Mouse (Mus musculus): ENCODE data around the gene Olfml3. TPM values are rescaled to one million over a fixed set of nuclear protein-coding genes. Genes with fewer than 3 reads are reported as not detected.

Gene Olfml3
- polyA plus RNA-seq, 1 experiment from 2014 or later, result 18.4 TPM

GRCm38 (mm10) chr3:103733799-103734695 lies 3.8 kb downstream of the Olfml3 start:
- 39% methylated on average over 19 of the region's 19 CpGs for WGBS
- H3K4me3 ChIP-seq (ENCODE audit: low read length), result no peak overlapping the region
- H3K9ac ChIP-seq (ENCODE audit: low read length), result 0 out of 2 replicates have a peak overlapping the region, but pooled peaks have one; percentile 40
- no peaks in the 10 kb centered on the region for H3K27me3 ChIP-seq (ENCODE audit: control insufficient read depth, insufficient read depth, low read length)
- H3K27ac ChIP-seq (ENCODE audit: low read length), result peak overlapping the region; percentile 32; the same call in 1 of the 2 replicates
- ATAC-seq (replicated peaks; ENCODE audit: extremely low read depth, insufficient read depth, low FRiP score), result no peak
- peaks cover 50% of the 10 kb centered on the region for H3K4me1 ChIP-seq (ENCODE audit: control insufficient read depth, insufficient read depth, low read length)
- peaks cover 3% of the 10 kb centered on the region; the same call in 1 of the 2 replicates for H3K9me3 ChIP-seq (replicated peaks; ENCODE audit: control insufficient read depth, low read length)
- no peaks in the 10 kb centered on the region for H3K36me3 ChIP-seq (ENCODE audit: control insufficient read depth, insufficient read depth)
- peak overlapping the region; percentile 43 for H3K4me2 ChIP-seq (ENCODE audit: low read depth, low read length)

GRCm38 (mm10) chr3:103733176-103733575 lies 4.6 kb downstream of the Olfml3 start:
- no peak for ATAC-seq (replicated peaks; ENCODE audit: extremely low read depth, insufficient read depth, low FRiP score)
- 41% methylated on average over 2 of the region's 2 CpGs for WGBS
- no peak overlapping the region for H3K9ac ChIP-seq (ENCODE audit: low read length)
- no peak overlapping the region for H3K27ac ChIP-seq (ENCODE audit: low read length)
- H3K4me1 ChIP-seq (ENCODE audit: control insufficient read depth, insufficient read depth, low read length), result peaks cover 47% of the 10 kb centered on the region
- H3K4me3 ChIP-seq (ENCODE audit: low read length), result no peak overlapping the region
- peaks cover 3% of the 10 kb centered on the region; the same call in 1 of the 2 replicates for H3K9me3 ChIP-seq (replicated peaks; ENCODE audit: control insufficient read depth, low read length)
- H3K36me3 ChIP-seq (ENCODE audit: control insufficient read depth, insufficient read depth), result no peaks in the 10 kb centered on the region
- H3K27me3 ChIP-seq (ENCODE audit: control insufficient read depth, insufficient read depth, low read length), result no peaks in the 10 kb centered on the region
- H3K4me2 ChIP-seq (ENCODE audit: low read depth, low read length), result no peak overlapping the region

- Histone ChIP-seq H3K27me3 (ENCODE audit: control insufficient read depth, insufficient read depth, low read length) (no peaks in the 10 kb centered on the region), H3K27ac (ENCODE audit: low read length) (no peak overlapping the region), H3K4me2 (ENCODE audit: low read depth, low read length) (no peak overlapping the region), H3K9me3 (replicated peaks; ENCODE audit: control insufficient read depth, low read length) (peaks cover 3% of the 10 kb centered on the region; the same call in 1 of the 2 replicates), H3K4me3 (ENCODE audit: low read length) (no peak overlapping the region), H3K36me3 (ENCODE audit: control insufficient read depth, insufficient read depth) (no peaks in the 10 kb centered on the region), H3K4me1 (ENCODE audit: control insufficient read depth, insufficient read depth, low read length) (peaks cover 36% of the 10 kb centered on the region), H3K9ac (ENCODE audit: low read length) (no peak overlapping the region)
- no peak for ATAC-seq (replicated peaks; ENCODE audit: extremely low read depth, insufficient read depth, low FRiP score)
- 92% methylated on average over 3 of the region's 3 CpGs for WGBS
These were observed 5.7 kb downstream of the Olfml3 start for GRCm38 (mm10) chr3:103732116-103732515.

- Histone ChIP-seq H3K4me1 (ENCODE audit: control insufficient read depth, insufficient read depth, low read length) (peaks cover 14% of the 10 kb centered on the region), H3K4me2 (ENCODE audit: low read depth, low read length) (no peak overlapping the region), H3K27ac (ENCODE audit: low read length) (no peak overlapping the region), H3K27me3 (ENCODE audit: control insufficient read depth, insufficient read depth, low read length) (no peaks in the 10 kb centered on the region), H3K9me3 (replicated peaks; ENCODE audit: control insufficient read depth, low read length) (peaks cover 3% of the 10 kb centered on the region; the same call in 1 of the 2 replicates), H3K4me3 (ENCODE audit: low read length) (no peak overlapping the region), H3K36me3 (ENCODE audit: control insufficient read depth, insufficient read depth) (no peaks in the 10 kb centered on the region), H3K9ac (ENCODE audit: low read length) (no peak overlapping the region)
- no peak for ATAC-seq (replicated peaks; ENCODE audit: extremely low read depth, insufficient read depth, low FRiP score)
- WGBS, result 79% methylated on average over 9 of the region's 9 CpGs
These were observed 8.0 kb downstream of the Olfml3 start for GRCm38 (mm10) chr3:103729850-103730249.

GRCm38 (mm10) chr3:103727813-103728326 lies 9.9 kb downstream of the Olfml3 start:
- no peak overlapping the region for H3K27ac ChIP-seq (ENCODE audit: low read length)
- peaks cover 3% of the 10 kb centered on the region; the same call in 1 of the 2 replicates for H3K9me3 ChIP-seq (replicated peaks; ENCODE audit: control insufficient read depth, low read length)
- no peak for ATAC-seq (replicated peaks; ENCODE audit: extremely low read depth, insufficient read depth, low FRiP score)
- no peak overlapping the region for H3K4me2 ChIP-seq (ENCODE audit: low read depth, low read length)
- H3K4me1 ChIP-seq (ENCODE audit: control insufficient read depth, insufficient read depth, low read length), result 0 out of 2 replicates have a peak, but pooled peaks cover 3% of the 10 kb centered on the region
- 20% methylated on average over 2 of the region's 2 CpGs for WGBS
- no peak overlapping the region for H3K9ac ChIP-seq (ENCODE audit: low read length)
- no peak overlapping the region for H3K4me3 ChIP-seq (ENCODE audit: low read length)
- no peaks in the 10 kb centered on the region for H3K36me3 ChIP-seq (ENCODE audit: control insufficient read depth, insufficient read depth)
- no peaks in the 10 kb centered on the region for H3K27me3 ChIP-seq (ENCODE audit: control insufficient read depth, insufficient read depth, low read length)

- no peaks in the 10 kb centered on the region for H3K36me3 ChIP-seq (ENCODE audit: control insufficient read depth, insufficient read depth)
- H3K27ac ChIP-seq (ENCODE audit: low read length), result no peak overlapping the region
- no peak overlapping the region for H3K4me3 ChIP-seq (ENCODE audit: low read length)
- no peak for ATAC-seq (replicated peaks; ENCODE audit: extremely low read depth, insufficient read depth, low FRiP score)
- 0 out of 2 replicates have a peak, but pooled peaks cover 3% of the 10 kb centered on the region for H3K4me1 ChIP-seq (ENCODE audit: control insufficient read depth, insufficient read depth, low read length)
- H3K9ac ChIP-seq (ENCODE audit: low read length), result no peak overlapping the region
- H3K27me3 ChIP-seq (ENCODE audit: control insufficient read depth, insufficient read depth, low read length), result no peaks in the 10 kb centered on the region
- H3K9me3 ChIP-seq (replicated peaks; ENCODE audit: control insufficient read depth, low read length), result no peaks in the 10 kb centered on the region
- 58% methylated on average over 3 of the region's 3 CpGs for WGBS
- H3K4me2 ChIP-seq (ENCODE audit: low read depth, low read length), result no peak overlapping the region
These were observed 11.2 kb downstream of the Olfml3 start for GRCm38 (mm10) chr3:103726642-103727041.

GRCm38 (mm10) chr3:103724137-103724536 lies 13.7 kb downstream of the Olfml3 start:
- ATAC-seq (replicated peaks; ENCODE audit: extremely low read depth, insufficient read depth, low FRiP score), result no peak
- 27% methylated on average over 3 of the region's 3 CpGs for WGBS
- H3K9me3 ChIP-seq (replicated peaks; ENCODE audit: control insufficient read depth, low read length), result 0 out of 2 replicates have a peak, but pooled peaks cover 2% of the 10 kb centered on the region
- no peaks in the 10 kb centered on the region for H3K36me3 ChIP-seq (ENCODE audit: control insufficient read depth, insufficient read depth)
- no peak overlapping the region for H3K27ac ChIP-seq (ENCODE audit: low read length)
- H3K4me3 ChIP-seq (ENCODE audit: low read length), result no peak overlapping the region
- H3K4me2 ChIP-seq (ENCODE audit: low read depth, low read length), result no peak overlapping the region
- no peak overlapping the region for H3K9ac ChIP-seq (ENCODE audit: low read length)
- 0 out of 2 replicates have a peak, but pooled peaks cover 3% of the 10 kb centered on the region for H3K4me1 ChIP-seq (ENCODE audit: control insufficient read depth, insufficient read depth, low read length)
- H3K27me3 ChIP-seq (ENCODE audit: control insufficient read depth, insufficient read depth, low read length), result no peaks in the 10 kb centered on the region

GRCm38 (mm10) chr3:103718728-103719127 lies 19.1 kb downstream of the Olfml3 start:
- 78% methylated on average over 4 of the region's 4 CpGs for WGBS
- H3K9ac ChIP-seq (ENCODE audit: low read length), result no peak overlapping the region

More at GRCm38 (mm10) chr3:103718728-103719127, 19.1 kb downstream of the Olfml3 start:
- peaks cover 4% of the 10 kb centered on the region; the same call in 1 of the 2 replicates for H3K4me1 ChIP-seq (ENCODE audit: control insufficient read depth, insufficient read depth, low read length)
- no peak overlapping the region for H3K4me3 ChIP-seq (ENCODE audit: low read length)
- no peaks in the 10 kb centered on the region for H3K36me3 ChIP-seq (ENCODE audit: control insufficient read depth, insufficient read depth)
- H3K27ac ChIP-seq (ENCODE audit: low read length), result no peak overlapping the region
- H3K27me3 ChIP-seq (ENCODE audit: control insufficient read depth, insufficient read depth, low read length), result no peaks in the 10 kb centered on the region
- no peak overlapping the region for H3K4me2 ChIP-seq (ENCODE audit: low read depth, low read length)
- 0 out of 2 replicates have a peak, but pooled peaks cover 2% of the 10 kb centered on the region for H3K9me3 ChIP-seq (replicated peaks; ENCODE audit: control insufficient read depth, low read length)
- no peak for ATAC-seq (replicated peaks; ENCODE audit: extremely low read depth, insufficient read depth, low FRiP score)
